Mouse (Mus musculus) cerebellum, adult 11 months (tissue): ENCODE results near the gene Taf3.
A peak's percentile ranks its signal among the peaks of the same experiment; 100 is the strongest.

Source experiments
- DNase-seq: peaks from one replicate; pipeline ENCODE4 v3.0.0; 2022

Gene Taf3

GRCm38 (mm10) chr2:9888913-9889650 is 159.3 kb downstream of the Taf3 start, which contains the start of gene 9230102O04Rik:
Gene 9230102O04Rik, minus strand, starts transcription at chr2:9889540.
- DNase-seq = no peak

DNA sequence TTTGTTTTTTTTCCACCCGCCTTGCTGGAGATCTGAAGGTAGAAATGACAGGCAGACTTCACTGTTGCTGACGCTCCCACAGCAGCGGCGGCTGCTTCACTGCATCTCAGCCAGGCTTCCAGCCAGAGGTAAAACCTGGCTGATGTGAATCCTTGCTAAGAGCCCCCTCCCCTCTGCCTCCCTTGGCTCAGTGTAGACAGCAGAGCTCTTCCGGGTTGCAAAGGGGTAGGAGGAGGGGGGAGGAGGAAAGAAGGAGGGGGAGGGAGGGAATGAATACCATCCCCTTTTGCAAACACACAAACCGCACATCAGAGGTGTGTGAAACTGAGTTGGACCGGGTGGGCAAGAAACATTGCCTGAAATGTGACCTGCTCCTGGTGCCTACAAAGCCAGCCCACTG is 160.8 kb downstream of the Taf3 start:
- DNase-seq = no peak

DNA sequence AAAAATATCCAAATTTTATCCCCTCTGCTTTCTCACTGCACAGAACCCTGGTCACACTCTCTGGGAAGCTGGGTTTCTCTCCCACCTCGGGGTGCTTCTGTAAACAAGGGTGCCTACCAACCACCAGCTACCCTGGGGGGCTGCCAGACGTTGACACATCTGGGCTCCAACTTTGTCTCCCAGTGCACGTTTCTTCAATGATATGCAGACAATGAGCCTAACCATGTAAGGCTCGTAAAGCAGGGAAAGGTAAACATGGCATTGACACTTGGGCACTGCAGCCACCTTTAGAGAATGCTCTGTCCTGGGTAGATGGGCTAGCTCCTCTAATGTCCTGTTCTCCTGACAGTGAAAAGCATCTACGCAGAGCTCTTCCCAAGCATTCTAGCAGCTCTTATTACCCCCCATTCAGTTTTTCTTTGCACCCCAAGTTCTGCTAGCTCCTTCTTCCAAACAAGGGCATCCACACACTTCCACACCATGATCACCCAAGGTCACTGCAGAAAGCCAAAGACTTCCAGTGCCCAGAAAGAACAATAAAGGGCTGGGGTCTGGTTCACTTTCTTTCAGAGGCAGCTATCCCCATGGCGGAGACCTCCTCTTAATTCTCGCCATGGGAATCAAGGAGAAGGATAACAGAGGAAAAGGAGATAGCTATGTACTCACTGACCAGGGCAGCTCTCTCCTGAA is 161.3 kb downstream of the Taf3 start:
- no peak for DNase-seq

DNA sequence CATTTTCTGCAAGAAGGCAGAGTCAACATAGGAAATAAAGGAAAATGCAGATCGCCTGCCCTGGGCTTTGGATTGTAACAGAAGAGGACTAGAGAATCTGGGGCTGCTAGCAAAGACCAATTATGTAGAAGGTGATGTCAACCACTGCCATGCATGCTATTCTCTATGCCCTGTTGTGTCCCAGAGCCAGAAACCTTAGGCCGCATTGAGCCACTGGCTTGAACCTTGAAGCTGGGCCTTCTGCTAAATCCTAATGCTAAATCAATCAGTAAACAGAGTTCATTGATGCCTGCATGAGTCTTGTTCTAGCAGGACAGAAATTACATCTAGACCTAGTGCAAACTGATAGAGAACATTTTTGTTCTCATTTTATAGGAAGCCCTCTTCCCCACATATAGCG is 162.4 kb downstream of the Taf3 start:
- DNase-seq = no peak

GRCm38 (mm10) chr2:9885217-9885770 is 163.1 kb downstream of the Taf3 start:
- DNase-seq = no peak

- no peak for DNase-seq
These were observed 163.7 kb downstream of the Taf3 start for GRCm38 (mm10) chr2:9884533-9885216.

DNA sequence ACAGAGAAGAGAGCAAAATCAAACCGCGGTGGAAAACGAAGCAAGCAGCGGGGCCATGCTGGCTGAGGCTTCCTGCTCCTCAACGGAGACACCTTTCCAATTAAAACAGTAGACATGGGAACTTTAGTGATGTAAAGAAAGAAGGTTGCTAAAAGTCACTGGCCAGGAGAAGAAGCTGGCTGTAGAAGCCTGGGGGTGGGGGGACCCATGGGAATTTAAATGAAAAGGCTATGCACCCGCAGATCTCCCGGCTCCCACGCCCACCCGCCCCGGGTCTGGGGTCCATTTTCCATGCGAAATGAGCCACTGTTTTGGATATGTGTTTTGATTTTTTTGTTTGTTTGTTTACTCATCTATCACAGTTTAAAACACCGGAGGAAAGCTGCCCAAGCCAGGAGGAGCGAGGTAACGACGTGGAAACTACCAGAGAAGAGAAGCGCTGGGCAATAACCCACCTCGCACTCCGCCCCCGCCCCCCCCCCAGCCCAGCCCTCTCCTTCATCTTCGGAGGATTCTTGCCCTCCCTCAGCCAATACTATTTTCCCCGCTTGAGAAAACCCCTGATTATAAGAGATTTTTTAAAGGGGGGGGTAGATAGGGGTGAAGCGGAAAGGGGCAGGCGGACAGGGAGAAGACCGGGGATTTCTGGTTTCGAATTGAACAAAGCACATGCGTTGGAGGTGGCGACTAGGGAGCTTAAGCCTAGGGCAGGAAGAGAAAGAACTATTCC is 164.4 kb downstream of the Taf3 start:
- DNase-seq = no peak

GRCm38 (mm10) chr2:9882926-9883802 is 165.2 kb downstream of the Taf3 start:
- DNase-seq = no peak

DNA sequence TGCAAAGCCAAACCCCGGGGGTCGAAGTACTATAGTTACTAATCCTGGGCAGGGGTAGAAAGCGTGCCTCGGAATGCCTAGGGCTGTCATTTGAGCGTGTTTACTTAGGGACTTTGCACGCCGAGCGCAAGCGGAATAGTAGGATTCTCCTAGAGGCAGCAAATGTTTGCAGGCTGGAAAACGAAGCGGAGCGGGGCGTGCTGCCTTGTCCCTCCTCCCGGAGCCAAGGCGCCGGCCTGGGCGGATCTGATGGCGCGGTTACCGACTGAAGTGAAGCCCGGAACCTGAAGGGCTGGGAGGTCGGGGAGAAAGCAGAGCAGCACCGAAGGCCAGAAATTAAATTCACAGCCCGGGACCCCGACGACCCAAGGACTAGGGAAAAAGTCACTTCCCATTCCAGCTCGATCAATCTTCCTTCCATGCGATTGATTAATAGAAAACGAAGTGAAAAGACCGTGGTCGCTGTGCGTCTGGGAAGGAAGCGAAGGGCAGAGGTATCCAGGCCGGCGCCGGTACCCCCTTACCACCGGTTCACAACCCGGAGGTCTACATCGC is 165.9 kb downstream of the Taf3 start:
- no peak for DNase-seq

DNA sequence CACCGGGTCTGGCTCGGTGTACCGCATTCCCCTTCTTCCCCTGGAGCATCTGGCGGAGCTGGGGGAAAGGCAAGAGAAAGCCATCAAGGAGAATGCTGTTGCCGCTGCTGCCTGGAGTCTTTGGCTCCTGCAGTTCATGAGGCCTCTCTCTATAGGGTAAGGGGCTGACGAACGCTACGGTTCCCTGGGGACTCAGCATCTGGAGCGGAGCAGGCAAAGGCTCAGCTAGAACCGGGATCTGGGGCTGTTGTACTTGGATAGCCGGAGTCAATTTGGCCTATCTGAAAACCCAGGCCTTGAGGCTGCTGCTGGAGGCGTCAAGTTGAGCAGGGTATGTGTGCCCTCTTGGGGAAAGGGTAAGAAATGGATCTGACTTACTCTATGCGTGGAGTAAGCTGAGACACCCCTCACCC is 166.8 kb downstream of the Taf3 start:
- no peak for DNase-seq

- DNase-seq = no peak
These were observed 167.3 kb downstream of the Taf3 start, which contains the start of gene 4930412O13Rik for GRCm38 (mm10) chr2:9881051-9881591. Gene 4930412O13Rik, plus strand, starts transcription at chr2:9881252.

- DNase-seq = no peak
These were observed 168.1 kb downstream of the Taf3 start for GRCm38 (mm10) chr2:9880271-9880670.

GRCm38 (mm10) chr2:9879493-9879892 is 168.9 kb downstream of the Taf3 start:
- peak; percentile 19 for DNase-seq

GRCm38 (mm10) chr2:9879092-9879491 is 169.3 kb downstream of the Taf3 start:
- DNase-seq = no peak

DNA sequence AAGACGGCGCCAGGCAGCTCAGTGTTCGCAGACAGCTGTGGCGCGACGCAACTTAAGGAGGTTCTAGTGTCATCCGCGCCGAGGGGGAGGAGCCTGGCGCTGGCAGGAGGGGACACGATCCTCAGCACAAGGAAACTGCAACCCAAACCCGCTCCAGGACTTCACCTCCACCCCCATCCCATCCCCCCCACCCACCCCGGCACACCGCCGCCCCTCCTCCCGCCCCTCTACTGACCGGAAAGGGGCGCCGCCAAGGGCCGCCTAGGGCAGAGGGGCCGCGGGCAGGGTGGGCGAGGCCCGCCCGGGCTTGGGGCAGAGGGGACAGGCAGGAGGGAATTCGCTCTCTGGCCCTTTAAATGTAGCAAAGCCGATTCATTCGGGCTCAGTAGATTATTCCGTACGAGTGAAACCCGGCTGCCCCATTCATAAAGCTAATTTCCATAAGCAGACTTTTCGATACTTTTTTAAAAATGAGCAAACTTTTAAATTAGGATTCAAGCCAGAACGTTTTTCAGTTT is 169.8 kb downstream of the Taf3 start:
- DNase-seq = no peak

DNA sequence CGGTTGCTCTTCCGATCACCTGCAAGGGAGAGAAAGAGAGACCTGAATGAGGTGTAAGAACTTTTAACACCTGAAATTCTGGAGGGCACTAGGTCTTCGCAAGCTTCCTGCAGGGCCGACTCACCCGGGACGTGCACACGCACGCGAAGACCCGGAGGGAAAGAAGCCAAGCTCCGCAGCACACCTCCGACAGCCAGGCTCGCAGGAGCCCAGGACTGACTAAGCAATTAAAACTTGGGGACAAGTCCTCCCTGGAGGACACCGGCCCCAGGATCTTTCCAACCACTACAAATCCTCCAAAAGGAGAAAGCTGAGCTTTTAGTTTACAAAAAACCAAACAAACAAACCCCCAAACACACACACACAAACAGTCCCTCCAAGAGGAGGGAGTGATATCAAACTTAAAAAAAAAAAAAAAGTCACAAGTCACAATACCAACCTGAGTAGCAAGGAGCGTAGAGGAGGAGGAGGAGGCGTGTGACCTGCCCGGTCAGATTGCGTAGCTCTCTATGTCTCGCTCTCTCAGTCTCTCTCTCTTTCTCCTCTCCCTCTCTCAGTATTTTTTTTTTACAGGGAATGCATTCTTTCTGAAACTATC is 170.3 kb downstream of the Taf3 start:
- no peak for DNase-seq

DNA sequence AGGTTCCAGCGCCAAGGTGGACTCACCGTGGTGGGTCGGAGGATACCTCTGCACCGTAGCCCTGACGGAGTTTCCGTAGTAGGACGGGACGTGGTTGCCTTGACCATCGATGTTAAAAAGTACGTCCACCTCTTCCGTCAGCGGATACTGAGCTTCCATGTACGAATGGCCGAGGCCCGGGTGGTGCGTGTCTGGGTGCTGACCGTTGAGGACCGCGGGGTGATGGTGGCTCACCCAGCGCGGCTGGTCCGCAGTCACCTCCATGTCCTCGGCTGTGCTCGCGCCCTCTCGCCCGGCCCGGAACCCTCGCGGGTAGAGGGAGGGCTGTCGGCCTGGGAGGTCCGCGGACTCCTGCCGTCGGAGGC is 171.1 kb downstream of the Taf3 start:
- no peak for DNase-seq

DNA sequence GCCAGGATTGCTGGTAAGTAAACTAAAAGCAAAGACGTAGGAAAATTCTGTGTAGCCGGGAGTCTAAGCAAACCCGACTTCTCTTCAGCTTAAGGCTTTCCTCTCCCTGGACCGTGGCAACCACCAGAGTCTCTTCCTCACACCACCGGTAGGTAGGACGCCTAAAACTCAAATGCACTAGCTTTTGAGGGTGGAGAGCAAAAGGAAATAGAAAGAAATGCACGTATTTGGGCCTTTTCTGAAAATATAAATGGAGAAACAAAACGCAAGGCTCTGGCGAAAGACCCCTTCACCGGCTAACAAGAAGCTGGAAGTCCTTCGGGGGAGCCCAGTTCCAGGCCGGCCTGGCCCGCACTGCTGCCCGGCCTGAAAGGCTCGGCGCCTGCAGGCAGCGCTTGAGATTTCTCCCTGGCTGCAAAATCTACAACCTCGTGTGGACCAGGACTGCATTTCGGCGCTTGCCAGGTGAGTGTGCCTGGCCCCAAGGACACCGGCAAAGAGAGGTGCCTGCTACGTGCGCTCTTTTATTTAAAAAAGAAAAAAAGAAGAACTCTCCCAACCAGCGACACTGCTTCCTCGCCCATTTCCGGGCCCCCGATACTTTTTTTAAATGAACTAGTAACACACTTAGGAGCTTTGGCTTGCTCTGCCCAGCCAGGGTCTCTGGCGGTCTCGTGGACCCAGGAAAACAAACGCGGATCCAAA is 171.6 kb downstream of the Taf3 start:
- DNase-seq = no peak

- DNase-seq = no peak
These were observed 172.6 kb downstream of the Taf3 start for GRCm38 (mm10) chr2:9875676-9876357.
